Mouse (Mus musculus) olfactory bulb, adult 2 months (tissue): Measurements from ENCODE around the gene Ipmk.

Experiments
- CTCF ChIP-seq: fragments of 200-500 bp; IDR thresholded peaks from 2 replicates; pipeline ENCODE4 v1.5.1; 2012; ENCODE audit warnings: low read depth, mild to moderate bottlenecking, low read length, moderate library complexity; ENCODE audit not compliant: insufficient read depth
- POLR2A ChIP-seq: fragments of 200-500 bp; IDR thresholded peaks from 2 replicates; pipeline ENCODE4 v1.6.1; 2012; ENCODE audit warnings: mild to moderate bottlenecking, low read depth, low read length, moderate library complexity; ENCODE audit not compliant: insufficient read depth

GRCm38 (mm10) chr10:71426740-71427139 is 79.2 kb downstream of the Ipmk start:
- no peak for TF ChIP-seq CTCF
- TF ChIP-seq POLR2A, result no peak
